Mouse (Mus musculus) bone marrow, adult 2 months (tissue): Measurements from ENCODE around the gene Slc30a3.

Experiments used
- CTCF ChIP-seq: fragments of 200-500 bp; IDR thresholded peaks from 2 replicates; pipeline ENCODE4 v1.5.1; 2011; ENCODE audit warnings: low read length, control low read depth; ENCODE audit not compliant: control insufficient read depth, insufficient read depth
- POLR2A ChIP-seq: fragments of 200-500 bp; IDR thresholded peaks from 2 replicates; pipeline ENCODE4 v1.6.1; 2011; ENCODE audit warnings: low read depth, mild to moderate bottlenecking, control low read depth, low read length, borderline replicate concordance; ENCODE audit not compliant: control insufficient read depth

- TF ChIP-seq CTCF (peak; percentile 15; the same call in 1 of the 2 replicates), POLR2A (peak; percentile 75; the same call in 1 of the 2 replicates)
These were observed 53.5 kb downstream of the Slc30a3 start, which contains the start of gene Cad for GRCm38 (mm10) chr5:31054261-31055215.
